Mouse (Mus musculus) urinary bladder, postnatal 4 days (tissue): ENCODE results near the gene Fpr-rs7.

Source experiments
- DNase-seq, 2 experiments: peaks; one replicate each; pipeline ENCODE4 v3.0.0; 2021 to 2022; ENCODE audit warnings: low spot score in 2 of 2

The Fpr-rs7 gene

DNA sequence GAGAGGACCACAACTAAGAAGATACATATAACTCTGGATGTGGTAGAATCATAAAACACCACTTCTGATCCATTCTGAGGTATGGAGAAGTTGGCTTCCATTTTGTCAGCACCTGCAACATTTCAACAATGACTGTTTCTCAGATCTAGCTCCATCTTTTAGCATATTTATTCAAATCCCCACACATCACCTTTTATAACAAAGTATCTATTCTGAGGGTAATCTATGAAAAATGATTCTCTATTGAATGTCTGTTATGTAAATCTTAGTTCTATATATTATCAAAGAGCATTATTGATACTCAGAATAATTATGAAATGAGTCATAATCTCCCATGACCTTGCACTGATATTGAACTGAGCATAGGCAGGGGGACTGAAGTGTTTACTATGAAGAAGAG, at the start of gene Fpr-rs7:
Fpr-rs7 (minus strand) TSS at position 101 of the 400 bp plus-strand sequence.
- DNase-seq, result no peak

DNA sequence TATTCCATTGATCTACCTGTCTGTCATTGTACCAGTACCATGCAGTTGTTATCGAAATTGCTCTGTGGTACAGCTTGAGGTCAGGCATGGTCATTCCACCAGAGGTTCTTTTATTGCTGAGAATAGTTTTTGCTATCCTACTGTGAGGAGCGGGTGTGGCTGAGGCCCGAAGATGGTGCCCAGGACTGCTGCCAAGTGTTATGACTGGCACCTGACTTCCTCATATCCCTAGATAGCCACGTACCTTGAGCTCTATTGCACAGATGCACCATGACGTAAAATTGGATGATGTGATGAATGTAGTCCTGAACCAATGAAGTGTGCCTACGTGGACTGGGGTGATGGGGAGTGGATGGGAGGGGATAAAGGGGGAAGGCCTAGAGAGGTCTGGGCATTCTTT, 39.9 kb downstream of the Fpr-rs7 start:
- DNase-seq, result no peak

GRCm38 (mm10) chr17:20071656-20072396, 42.2 kb downstream of the Fpr-rs7 start:
- DNase-seq, result no peak
